Mouse (Mus musculus): ENCODE data around the gene Lmo7.

GRCm38 (mm10) chr14:101688406-101688805 is 41.4 kb upstream of the Lmo7 start:
- TF ChIP-seq CTCF (IDR thresholded peaks at IDR 0.05; ENCODE audit: control insufficient read depth, insufficient read depth, insufficient replicate concordance, low read depth, low read length) (no peak), POLR2A (IDR thresholded peaks at IDR 0.05; ENCODE audit: control insufficient read depth, low read depth, low read length) (no peak)
